Mouse (Mus musculus) cerebellum, adult 11 months (tissue): ENCODE measurements around the gene Ran.

Source experiments
- DNase-seq: peaks from one replicate; pipeline ENCODE4 v3.0.0; 2022

Ran gene

GRCm38 (mm10) chr5:129015540-129015939 is 4.3 kb upstream of the Ran start:
- no peak for DNase-seq

- no peak for DNase-seq
Measured at GRCm38 (mm10) chr5:129016370-129016769, 3.5 kb upstream of the Ran start.

- DNase-seq: peak; percentile 28
Measured at GRCm38 (mm10) chr5:129018782-129019489, 933 bp upstream of the Ran start.

GRCm38 (mm10) chr5:129020300-129020668 is 415 bp downstream of the Ran start:
- DNase-seq: no peak

GRCm38 (mm10) chr5:129020731-129021130 is 862 bp downstream of the Ran start:
- DNase-seq: no peak

- DNase-seq: no peak
Measured at GRCm38 (mm10) chr5:129025048-129025447, 5.2 kb downstream of the Ran start.

GRCm38 (mm10) chr5:129025725-129026124 is 5.9 kb downstream of the Ran start:
- no peak for DNase-seq

- no peak for DNase-seq
Measured at GRCm38 (mm10) chr5:129026171-129026570, 6.3 kb downstream of the Ran start.

- DNase-seq: no peak
Measured at GRCm38 (mm10) chr5:129026637-129027036, 6.8 kb downstream of the Ran start.

GRCm38 (mm10) chr5:129029131-129029723 is 9.4 kb downstream of the Ran start:
- DNase-seq: no peak

GRCm38 (mm10) chr5:129036678-129037077 is 16.8 kb downstream of the Ran start:
- no peak for DNase-seq

GRCm38 (mm10) chr5:129037739-129038138 is 17.9 kb downstream of the Ran start:
- DNase-seq: no peak

- no peak for DNase-seq
Measured at GRCm38 (mm10) chr5:129045641-129046580, 26.0 kb downstream of the Ran start.

- no peak for DNase-seq
Measured at GRCm38 (mm10) chr5:129049372-129049771, 29.5 kb downstream of the Ran start.

- DNase-seq: no peak
Measured at GRCm38 (mm10) chr5:129051910-129052309, 32.0 kb downstream of the Ran start.

GRCm38 (mm10) chr5:129052636-129053355 is 32.9 kb downstream of the Ran start:
- DNase-seq: no peak

- DNase-seq: no peak
Measured at GRCm38 (mm10) chr5:129054675-129055284, 34.9 kb downstream of the Ran start.

- no peak for DNase-seq
Measured at GRCm38 (mm10) chr5:129059116-129059515, 39.2 kb downstream of the Ran start.

GRCm38 (mm10) chr5:129061579-129061978 is 41.7 kb downstream of the Ran start:
- DNase-seq: peak; percentile 40

GRCm38 (mm10) chr5:129063037-129063791 is 43.3 kb downstream of the Ran start:
- peak; percentile 58 for DNase-seq

- DNase-seq: no peak
Measured at GRCm38 (mm10) chr5:129063792-129064087, 43.9 kb downstream of the Ran start.

- DNase-seq: no peak
Measured at GRCm38 (mm10) chr5:129064186-129064585, 44.3 kb downstream of the Ran start.
